Mouse (Mus musculus) kidney, postnatal 10 days (tissue): Measurements from ENCODE around the gene F11r.

Experiments used
- DNase-seq: peaks from one replicate; pipeline ENCODE4 v3.0.0; 2021; ENCODE audit warnings: mixed read lengths

F11r gene

GRCm38 (mm10) chr1:171473506-171473905 lies 36.2 kb downstream of the F11r start:
- DNase-seq, result no peak

- DNase-seq, result no peak
These were observed 36.7 kb downstream of the F11r start for GRCm38 (mm10) chr1:171473920-171474640.

- DNase-seq, result no peak
These were observed 39.8 kb downstream of the F11r start for GRCm38 (mm10) chr1:171477123-171477522.

- DNase-seq, result peak; percentile 31
These were observed 40.6 kb downstream of the F11r start for GRCm38 (mm10) chr1:171477758-171478545.

GRCm38 (mm10) chr1:171478968-171479367 lies 41.6 kb downstream of the F11r start:
- DNase-seq, result peak; percentile 86

GRCm38 (mm10) chr1:171494241-171494640 lies 56.9 kb downstream of the F11r start:
- DNase-seq, result no peak

GRCm38 (mm10) chr1:171495371-171495770 lies 58.0 kb downstream of the F11r start:
- DNase-seq, result no peak

- DNase-seq, result no peak
These were observed 62.5 kb downstream of the F11r start for GRCm38 (mm10) chr1:171499856-171500255.

GRCm38 (mm10) chr1:171501016-171501610 lies 63.8 kb downstream of the F11r start:
- no peak for DNase-seq

GRCm38 (mm10) chr1:171501636-171502080 lies 64.3 kb downstream of the F11r start:
- peak; percentile 46 for DNase-seq

- peak; percentile 67 for DNase-seq
These were observed 65.3 kb downstream of the F11r start for GRCm38 (mm10) chr1:171502388-171503249.

GRCm38 (mm10) chr1:171503250-171503591 lies 65.9 kb downstream of the F11r start, which contains the start of gene Alyref2:
TSS of gene Alyref2 (plus strand) at chr1:171503478.
- DNase-seq, result peak; percentile 96

- DNase-seq, result peak; percentile 63
These were observed 66.4 kb downstream of the F11r start for GRCm38 (mm10) chr1:171503592-171504291.

GRCm38 (mm10) chr1:171504586-171504985 lies 67.3 kb downstream of the F11r start:
- DNase-seq, result no peak

- no peak for DNase-seq
These were observed 75.9 kb downstream of the F11r start for GRCm38 (mm10) chr1:171513234-171513633.

- DNase-seq, result no peak
These were observed 76.4 kb downstream of the F11r start for GRCm38 (mm10) chr1:171513760-171514159.
